Mouse (Mus musculus): Measurements from ENCODE around the gene Rims1.

DNA sequence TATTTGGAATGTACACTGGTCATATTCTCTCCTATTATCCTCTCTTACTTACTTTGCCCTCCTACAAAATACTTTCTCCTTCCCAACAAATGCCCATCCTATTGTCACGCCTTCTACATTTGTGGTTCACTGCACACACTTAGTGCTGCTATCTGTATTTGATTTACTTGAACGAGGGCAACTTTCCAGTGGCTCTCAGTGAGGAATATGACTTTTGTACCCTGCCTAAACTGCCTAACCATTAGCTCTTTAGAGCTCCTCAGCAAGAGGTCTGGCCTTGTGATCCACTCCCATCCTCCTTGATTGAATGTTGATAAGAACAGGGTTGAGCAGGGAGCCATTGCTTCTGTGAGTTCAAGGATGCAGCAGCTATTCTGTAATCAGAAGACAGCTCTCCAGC is 531.7 kb downstream of the Rims1 start:
- TF ChIP-seq POLR2A (IDR thresholded peaks at IDR 0.05; ENCODE audit: insufficient read depth, low read depth, low read length): no peak
- TF ChIP-seq CTCF (IDR thresholded peaks at IDR 0.05; ENCODE audit: insufficient read depth, low read depth, low read length): no peak

Data from olfactory bulb, adult 2 months (tissue).